Mouse (Mus musculus) C2C12 (cell line): ENCODE results near the gene Chst11. TPM values are rescaled to one million over a fixed set of nuclear protein-coding genes. Genes with fewer than 3 reads are reported as not detected.

Experiments used
- H3K27me3 ChIP-seq: one replicate; pipeline ENCODE4 v1.6.1; 2011; ENCODE audit not compliant: control insufficient read depth, insufficient read depth, insufficient read length
- H3K36me3 ChIP-seq: one replicate; pipeline ENCODE4 v1.6.1; 2011; ENCODE audit not compliant: control insufficient read depth, insufficient read depth
- H3K4me3 ChIP-seq: one replicate; pipeline ENCODE4 v1.5.1; 2011; ENCODE audit warnings: mild to moderate bottlenecking, control low read depth; ENCODE audit not compliant: poor library complexity, insufficient read depth, severe bottlenecking
- H3K79me2 ChIP-seq: one replicate; pipeline ENCODE4 v1.6.1; 2011; ENCODE audit not compliant: control insufficient read depth, insufficient read depth
- H3K79me3 ChIP-seq: one replicate; pipeline ENCODE4 v1.6.1; 2011; ENCODE audit warnings: low read depth, control low read depth
- H3ac ChIP-seq: one replicate; pipeline ENCODE3; 2011; ENCODE audit warnings: low read depth; ENCODE audit not compliant: control insufficient read depth, insufficient read length
- CEBPB ChIP-seq: IDR thresholded peaks from one replicate; pipeline ENCODE4 v1.6.1; 2011; ENCODE audit warnings: low read depth, mild to moderate bottlenecking, control low read depth, moderate library complexity
- CTCF ChIP-seq: IDR thresholded peaks from one replicate; pipeline ENCODE4 v1.5.1; 2011; ENCODE audit not compliant: control insufficient read depth, insufficient read depth, insufficient read length
- FOSL1 ChIP-seq: IDR thresholded peaks from one replicate; pipeline ENCODE4 v1.8.0; 2011; ENCODE audit warnings: mild to moderate bottlenecking, low read length; ENCODE audit not compliant: poor library complexity, insufficient read depth, severe bottlenecking
- MAX ChIP-seq: IDR thresholded peaks from one replicate; pipeline ENCODE4 v1.6.1; 2011; ENCODE audit warnings: mild to moderate bottlenecking, control low read depth
- MYOD1 ChIP-seq: IDR thresholded peaks from one replicate; pipeline ENCODE4 v1.6.1; 2011; ENCODE audit warnings: low read depth; ENCODE audit not compliant: control insufficient read depth, insufficient read length
- MYOG ChIP-seq: IDR thresholded peaks from one replicate; pipeline ENCODE4 v1.6.1; 2011; ENCODE audit not compliant: control insufficient read depth, insufficient read length; ENCODE audit errors: extremely low read depth
- USF1 ChIP-seq: IDR thresholded peaks from one replicate; pipeline ENCODE4 v1.6.1; 2011; ENCODE audit warnings: low read depth, mild to moderate bottlenecking, control low read depth, moderate library complexity
- polyA plus RNA-seq: library from polyadenylated mRNA; unstranded; fragments of >200 nt; fragmentation: generic; extraction: Trizol; gene quantifications from one replicate; pipeline ENCODE4 v1.2.1, GENCODE M21; 2012; ENCODE audit warnings: missing spikeins

Gene Chst11
- polyA plus RNA-seq, 1 experiment: 15.9 TPM

- H3ac ChIP-seq: peak overlapping the region; percentile 78
- no peak for TF ChIP-seq FOSL1
- no peak for TF ChIP-seq MAX
- TF ChIP-seq MYOD1: no peak
- no peak for TF ChIP-seq MYOG
- no peak for TF ChIP-seq CTCF
- no peak for TF ChIP-seq CEBPB
- TF ChIP-seq USF1: no peak
Measured at GRCm38 (mm10) chr10:82986251-82986992, 1.1 kb downstream of the Chst11 start.

GRCm38 (mm10) chr10:82986993-82987349 is 1.7 kb downstream of the Chst11 start:
- peaks cover 43% of the 10 kb centered on the region for H3K79me3 ChIP-seq
- H3K36me3 ChIP-seq: no peaks in the 10 kb centered on the region
- TF ChIP-seq USF1 (no peak), FOSL1 (no peak), MAX (no peak), MYOG (no peak), MYOD1 (no peak), CTCF (no peak), CEBPB (no peak)
- H3K4me3 ChIP-seq: peak overlapping the region; percentile 81
- H3ac ChIP-seq: peak overlapping the region; percentile 78
- no peaks in the 10 kb centered on the region for H3K27me3 ChIP-seq
- peaks cover 65% of the 10 kb centered on the region for H3K79me2 ChIP-seq

More at GRCm38 (mm10) chr10:82986251-82986992, 1.1 kb downstream of the Chst11 start:
- Histone ChIP-seq H3K27me3 (no peaks in the 10 kb centered on the region), H3K4me3 (peak overlapping the region; percentile 81), H3K79me3 (peaks cover 39% of the 10 kb centered on the region), H3K79me2 (peaks cover 59% of the 10 kb centered on the region), H3K36me3 (no peaks in the 10 kb centered on the region)

GRCm38 (mm10) chr10:82987394-82987793 is 2.1 kb downstream of the Chst11 start:
- Histone ChIP-seq H3K36me3 (no peaks in the 10 kb centered on the region), H3K79me2 (peaks cover 69% of the 10 kb centered on the region), H3K4me3 (peak overlapping the region; percentile 81), H3K27me3 (no peaks in the 10 kb centered on the region), H3ac (peak overlapping the region; percentile 71), H3K79me3 (peaks cover 47% of the 10 kb centered on the region)
- TF ChIP-seq MYOG (no peak), MAX (no peak), FOSL1 (no peak), USF1 (no peak), MYOD1 (no peak)

- H3K79me2 ChIP-seq: peaks cover 89% of the 10 kb centered on the region
- no peaks in the 10 kb centered on the region for H3K27me3 ChIP-seq
- no peak overlapping the region for H3K4me3 ChIP-seq
- TF ChIP-seq MYOD1 (peak; percentile 6), CTCF (no peak)
- H3K79me3 ChIP-seq: peaks cover 63% of the 10 kb centered on the region
- peak overlapping the region; percentile 16 for H3ac ChIP-seq
- H3K36me3 ChIP-seq: no peaks in the 10 kb centered on the region
Measured at GRCm38 (mm10) chr10:82989418-82990025, 4.2 kb downstream of the Chst11 start.

- Histone ChIP-seq H3K4me3 (no peak overlapping the region), H3ac (no peak overlapping the region), H3K79me3 (peaks cover 62% of the 10 kb centered on the region), H3K27me3 (no peaks in the 10 kb centered on the region), H3K36me3 (no peaks in the 10 kb centered on the region), H3K79me2 (peaks cover 88% of the 10 kb centered on the region)
- TF ChIP-seq CTCF (no peak), MYOD1 (no peak), MYOG (no peak), FOSL1 (no peak)
Measured at GRCm38 (mm10) chr10:82990918-82991317, 5.6 kb downstream of the Chst11 start.
